Mouse (Mus musculus) lung, postnatal 0 days (tissue): ENCODE results near the gene Acin1.

Experiments
- CTCF ChIP-seq: IDR thresholded peaks from 2 replicates; pipeline ENCODE4 v1.5.1; 2016; ENCODE audit warnings: antibody characterized with exemption, mild to moderate bottlenecking
- EP300 ChIP-seq: IDR thresholded peaks from 2 replicates; pipeline ENCODE4 v1.6.1; 2016; ENCODE audit warnings: antibody characterized with exemption, mild to moderate bottlenecking, control low read depth

DNA sequence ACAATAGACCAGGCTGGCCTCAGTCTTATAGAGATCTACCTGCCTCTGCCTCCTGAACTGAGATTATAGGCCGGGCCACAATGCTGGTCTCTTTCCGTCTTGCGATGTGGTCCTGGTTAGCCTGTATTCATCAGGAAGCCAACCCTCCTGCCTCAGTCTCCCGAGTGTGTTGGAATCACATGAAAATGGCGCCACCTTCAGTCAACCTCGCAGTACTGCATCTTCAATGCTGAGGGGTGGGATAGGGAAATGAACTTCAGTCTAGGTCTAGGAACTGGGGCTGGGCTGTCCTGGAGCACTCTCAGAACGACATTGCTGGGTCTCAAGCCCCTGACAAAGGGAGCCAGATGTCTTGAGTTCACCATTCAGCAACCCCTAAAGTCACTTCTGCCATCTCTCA is 89.6 kb downstream of the Acin1 start:
- no peak for TF ChIP-seq EP300
- peak; percentile 72 for TF ChIP-seq CTCF
